Mouse (Mus musculus) ES-E14 (cell line): ENCODE measurements around the gene H2al1c. TPM values are rescaled to one million over a fixed set of nuclear protein-coding genes. Genes with fewer than 3 reads are reported as not detected.
"Not testable (repeated sequence)": the region's sequence is repeated elsewhere in the genome, so short reads cannot be mapped to it uniquely, and the experiment has no call there.

ENCODE experiments used
- DNase-seq: peaks from one replicate; pipeline ENCODE4 v3.0.0-alpha.2; 2013; ENCODE audit warnings: low read depth, low spot score
- H3K27ac ChIP-seq: 2 replicates; pipeline ENCODE4 v1.5.1; 2012; ENCODE audit warnings: low read depth, mild to moderate bottlenecking, low read length, moderate library complexity, mixed read lengths; ENCODE audit not compliant: poor library complexity, insufficient read depth, severe bottlenecking
- H3K36me3 ChIP-seq: 2 replicates; pipeline ENCODE4 v1.6.1; 2012; ENCODE audit warnings: mild to moderate bottlenecking, low read length, moderate library complexity, mixed read lengths; ENCODE audit not compliant: control insufficient read depth, poor library complexity, insufficient read depth, severe bottlenecking
- H3K4me1 ChIP-seq, 2 experiments: fragments of 150-350 bp in 1 of 2; sonication (generic) in 1 of 2; 2 replicates each; pipeline ENCODE4 v1.6.1; 2012; ENCODE audit warnings: low read length in 2 of 2, mild to moderate bottlenecking in 1 of 2, mixed read lengths in 1 of 2; ENCODE audit not compliant: control insufficient read depth in 2 of 2, insufficient read depth in 2 of 2, poor library complexity in 1 of 2
- H3K4me3 ChIP-seq, 2 experiments: fragments of 150-350 bp in 1 of 2; sonication (generic) in 1 of 2; 2 replicates each; pipeline ENCODE4 v1.5.1; 2012; ENCODE audit warnings: low read length in 2 of 2, low read depth in 1 of 2, mild to moderate bottlenecking in 1 of 2, mixed read lengths in 1 of 2; ENCODE audit not compliant: insufficient read depth in 1 of 2, poor library complexity in 1 of 2, severe bottlenecking in 1 of 2
- H3K9ac ChIP-seq: 2 replicates; pipeline ENCODE4 v1.6.1; 2012; ENCODE audit warnings: low read depth, mild to moderate bottlenecking, low read length, mixed read lengths; ENCODE audit not compliant: poor library complexity, insufficient read depth, severe bottlenecking
- H3K9me3 ChIP-seq: fragments of 150-350 bp; sonication (generic); 2 replicates; pipeline ENCODE4 v1.6.1; 2012; ENCODE audit warnings: low read depth, mild to moderate bottlenecking, low read length; ENCODE audit not compliant: control insufficient read depth, insufficient read depth
- CHD2 ChIP-seq: IDR thresholded peaks from 2 replicates; pipeline ENCODE4 v1.6.1; 2014; ENCODE audit warnings: mild to moderate bottlenecking, low read depth, low read length, inconsistent platforms
- HCFC1 ChIP-seq: IDR thresholded peaks from 2 replicates; pipeline ENCODE4 v1.6.1; 2012; ENCODE audit warnings: low read length, inconsistent platforms, borderline replicate concordance; ENCODE audit not compliant: insufficient read depth
- MAFK ChIP-seq: IDR thresholded peaks from 2 replicates; pipeline ENCODE4 v1.6.1; 2014; ENCODE audit warnings: mild to moderate bottlenecking, low read depth, low read length, inconsistent platforms; ENCODE audit not compliant: insufficient read depth
- ZC3H11A ChIP-seq: IDR thresholded peaks from 2 replicates; pipeline ENCODE4 v1.6.1; 2012; ENCODE audit warnings: low read depth, mild to moderate bottlenecking, inconsistent platforms, low read length, borderline replicate concordance
- ZNF384 ChIP-seq: IDR thresholded peaks from 2 replicates; pipeline ENCODE4 v1.6.1; 2012; ENCODE audit warnings: low read depth, low read length, inconsistent platforms
- in situ Hi-C, 2 experiments: fragments of 600-800 bp; cut with MboI; formaldehyde crosslinking; loops; one replicate each; pipeline ENCODE4 v1.15.1; 2025; ENCODE audit warnings: low sequenced_read_pairs in 2 of 2, inconsistent platforms in 1 of 2; ENCODE audit not compliant: unreplicated experiment in 2 of 2
- total RNA-seq: library from RNA; depleted of rRNA; stranded (reverse); fragments of 300-350 nt; gene quantifications from 2 replicates; pipeline ENCODE4 v1.2.3, GENCODE M21; 2012

H2al1c gene
- total RNA-seq, 1 experiment, result not detected

DNA sequence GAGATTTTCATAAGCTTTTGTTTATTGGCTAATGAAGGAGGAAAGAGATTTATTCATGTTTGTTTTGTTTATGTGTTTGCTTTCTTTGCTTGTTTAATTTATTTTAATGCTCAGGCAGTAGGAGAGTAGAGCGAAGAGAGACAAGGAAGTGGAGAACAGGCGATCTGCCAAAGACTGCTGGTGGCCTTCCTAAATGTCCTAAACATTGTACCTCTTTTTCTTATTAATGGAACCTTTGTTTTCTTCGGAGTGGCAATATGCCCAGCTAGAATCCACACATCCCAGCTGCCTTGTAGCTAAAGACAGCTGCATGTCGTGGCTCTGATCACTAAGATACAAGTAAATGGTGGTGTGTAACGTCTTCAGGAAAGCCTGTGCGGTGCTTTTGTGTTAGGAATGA lies 28.4 kb upstream of the H2al1c start:
- H3K4me1 ChIP-seq, result no peaks in the 10 kb centered on the region
- TF ChIP-seq ZNF384 (no peak), HCFC1 (no peak), CHD2 (no peak), MAFK (no peak), ZC3H11A (no peak)
- no peaks in the 10 kb centered on the region for H3K9me3 ChIP-seq
- no peaks in the 10 kb centered on the region for H3K36me3 ChIP-seq
- H3K27ac ChIP-seq, result no peak overlapping the region
- no peak for DNase-seq
- H3K4me3 ChIP-seq, result no peak overlapping the region
- H3K9ac ChIP-seq, result no peak overlapping the region
- in situ Hi-C loops, result no loop called here

DNA sequence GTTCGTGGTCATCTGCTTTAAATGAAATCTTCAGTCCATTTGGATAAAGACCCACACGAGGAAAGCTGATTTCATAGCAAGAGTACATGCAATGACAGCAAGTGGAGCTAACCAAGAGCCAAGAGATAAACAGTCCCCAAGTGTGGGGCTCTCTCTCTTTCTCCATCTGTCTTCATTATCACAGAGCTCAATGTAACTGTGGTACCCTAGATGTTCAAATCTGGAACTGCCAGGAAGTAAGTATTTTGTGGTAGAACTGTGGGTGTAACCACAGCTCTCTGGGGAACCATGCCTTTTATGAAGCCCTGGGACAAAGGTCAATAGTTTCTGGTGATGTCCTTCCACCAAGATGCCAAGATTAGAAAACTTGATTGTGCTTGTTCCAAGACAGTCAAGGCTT lies 24.7 kb upstream of the H2al1c start:
- no peaks in the 10 kb centered on the region for H3K36me3 ChIP-seq
- no peaks in the 10 kb centered on the region for H3K4me1 ChIP-seq
- H3K9me3 ChIP-seq, result no peaks in the 10 kb centered on the region
- H3K9ac ChIP-seq, result no peak overlapping the region
- in situ Hi-C loops, result no loop called here
- H3K4me3 ChIP-seq, result no peak overlapping the region
- no peak overlapping the region for H3K27ac ChIP-seq
- no peak for TF ChIP-seq MAFK
- TF ChIP-seq CHD2, result no peak
- no peak for TF ChIP-seq ZNF384
- TF ChIP-seq ZC3H11A, result no peak
- TF ChIP-seq HCFC1, result no peak
- no peak for DNase-seq

DNA sequence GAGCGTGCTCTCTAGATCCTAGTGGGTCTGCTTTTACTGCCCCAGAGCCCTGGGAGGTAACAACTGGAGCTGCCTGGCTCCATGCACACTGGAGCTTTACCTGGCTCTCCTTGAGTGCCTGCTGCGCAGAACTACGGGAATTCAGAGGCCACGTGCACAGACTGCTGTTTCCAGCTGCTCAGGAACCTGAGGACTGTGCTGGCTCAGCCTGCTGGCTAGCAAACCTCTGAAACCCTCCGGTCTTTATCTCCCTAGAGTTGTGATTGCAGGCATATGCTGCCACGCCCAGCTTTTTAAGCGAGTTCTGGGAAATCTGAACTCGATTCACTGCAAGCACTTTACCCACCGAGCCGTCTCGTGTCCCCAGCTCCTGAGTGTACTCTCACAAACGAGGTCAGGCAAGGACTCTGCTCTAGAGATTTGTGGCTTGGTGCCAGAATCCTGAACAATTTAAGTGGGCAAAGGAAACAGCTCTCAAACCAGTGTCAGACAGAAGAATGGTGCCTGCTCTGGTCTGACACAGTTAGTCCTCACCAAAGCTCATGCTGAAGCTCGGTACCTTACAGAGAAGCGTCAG lies 17.1 kb upstream of the H2al1c start:
- DNase-seq, result no peak
- Histone ChIP-seq H3K9me3 (no peaks in the 10 kb centered on the region), H3K9ac (no peak overlapping the region), H3K4me1 (no peaks in the 10 kb centered on the region), H3K4me3 (no peak overlapping the region), H3K36me3 (no peaks in the 10 kb centered on the region), H3K27ac (no peak overlapping the region)
- in situ Hi-C loops, result no loop called here
- TF ChIP-seq ZC3H11A (no peak), HCFC1 (no peak), CHD2 (no peak), ZNF384 (no peak), MAFK (no peak)

DNA sequence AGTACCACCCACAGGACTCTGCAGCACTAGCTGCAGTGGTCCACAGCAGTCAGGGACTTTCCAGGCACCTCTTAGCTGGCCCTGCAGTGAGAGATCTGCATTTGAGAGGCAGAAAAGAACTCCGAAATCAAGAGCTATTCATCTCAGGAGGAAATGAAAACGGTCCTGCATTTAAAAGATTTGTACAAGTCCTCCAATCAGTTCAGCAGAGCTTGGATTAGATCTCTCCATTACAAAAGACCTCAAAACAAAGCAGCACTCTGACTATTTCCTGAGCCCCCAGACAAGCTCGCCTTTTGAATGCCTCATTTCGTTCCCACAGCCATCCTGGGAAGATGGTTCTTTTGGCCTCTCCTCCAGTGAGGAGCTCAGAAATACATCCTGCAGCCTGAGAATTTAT lies 16.2 kb upstream of the H2al1c start:
- peak; percentile 26 for DNase-seq

DNA sequence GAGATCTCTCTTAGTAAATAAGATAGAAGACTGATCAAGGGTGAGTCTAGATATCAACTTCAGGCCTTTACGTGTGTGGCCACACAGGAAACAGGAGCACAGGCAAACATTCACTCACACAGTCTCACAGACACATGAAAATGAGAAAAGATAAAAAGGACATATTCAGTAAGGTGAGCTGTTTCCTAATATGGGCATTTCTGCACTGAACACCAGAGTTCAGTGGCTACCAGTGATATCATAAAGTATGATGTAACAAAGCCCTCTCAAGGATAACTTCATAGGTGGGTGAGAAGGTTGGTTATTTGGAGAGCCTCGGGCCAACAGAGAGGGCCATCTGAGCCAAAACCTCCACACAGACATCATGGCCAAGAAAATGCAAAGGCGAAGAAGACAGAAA lies 6.5 kb upstream of the H2al1c start, which contains the start of gene H2al1a:
Gene H2al1a, plus strand, starts transcription at position 301 of the 400 bp plus-strand sequence.
- DNase-seq, H3K36me3 ChIP-seq, H3K27ac ChIP-seq, H3K4me3 ChIP-seq, H3K9me3 ChIP-seq, H3K4me1 ChIP-seq, H3K9ac ChIP-seq, in situ Hi-C loops: not testable (repeated sequence)

More for the DNA sequence above, 16.2 kb upstream of the H2al1c start:
- no peak overlapping the region for H3K9ac ChIP-seq
- H3K4me1 ChIP-seq, result no peaks in the 10 kb centered on the region
- no peak overlapping the region for H3K4me3 ChIP-seq
- H3K9me3 ChIP-seq, result no peaks in the 10 kb centered on the region
- no peak overlapping the region for H3K27ac ChIP-seq
- no peaks in the 10 kb centered on the region for H3K36me3 ChIP-seq
- no peak for TF ChIP-seq ZC3H11A
- no peak for TF ChIP-seq HCFC1
- no peak for TF ChIP-seq ZNF384
- TF ChIP-seq MAFK, result no peak
- TF ChIP-seq CHD2, result no peak
- in situ Hi-C loops, result no loop called here

DNA sequence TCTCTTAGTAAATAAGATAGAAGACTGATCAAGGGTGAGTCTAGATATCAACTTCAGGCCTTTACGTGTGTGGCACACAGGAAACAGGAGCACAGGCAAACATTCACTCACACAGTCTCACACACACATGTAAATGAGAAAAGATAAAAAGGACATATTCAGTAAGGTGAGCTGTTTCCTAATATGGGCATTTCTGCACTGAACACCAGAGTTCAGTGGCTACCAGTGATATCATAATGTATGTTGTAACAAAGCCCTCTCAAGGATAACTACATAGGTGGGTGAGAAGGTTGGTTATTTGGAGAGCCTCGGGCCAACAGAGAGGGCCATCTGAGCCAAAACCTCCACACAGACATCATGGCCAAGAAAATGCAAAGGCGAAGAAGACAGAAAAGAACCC lies 3.3 kb upstream of the H2al1c start, which contains the start of gene H2al1b:
Gene H2al1b, plus strand, starts transcription at position 301 of the 400 bp plus-strand sequence.
- H3K9me3 ChIP-seq, H3K4me1 ChIP-seq, H3K9ac ChIP-seq, DNase-seq, H3K27ac ChIP-seq, H3K4me3 ChIP-seq, in situ Hi-C loops, H3K36me3 ChIP-seq: not testable (repeated sequence)

DNA sequence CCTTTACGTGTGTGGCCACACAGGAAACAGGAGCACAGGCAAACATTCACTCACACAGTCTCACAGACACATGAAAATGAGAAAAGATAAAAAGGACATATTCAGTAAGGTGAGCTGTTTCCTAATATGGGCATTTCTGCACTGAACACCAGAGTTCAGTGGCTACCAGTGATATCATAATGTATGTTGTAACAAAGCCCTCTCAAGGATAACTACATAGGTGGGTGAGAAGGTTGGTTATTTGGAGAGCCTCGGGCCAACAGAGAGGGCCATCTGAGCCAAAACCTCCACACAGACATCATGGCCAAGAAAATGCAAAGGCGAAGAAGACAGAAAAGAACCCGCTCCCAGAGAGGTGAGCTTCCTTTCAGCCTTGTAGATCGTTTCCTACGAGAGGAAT lies 3.1 kb downstream of the H2al1c start, which contains the start of gene H2al1d:
Gene H2al1d, plus strand, starts transcription at position 301 of the 400 bp plus-strand sequence.
- H3K36me3 ChIP-seq, H3K9ac ChIP-seq, in situ Hi-C loops, H3K4me3 ChIP-seq, H3K9me3 ChIP-seq, H3K4me1 ChIP-seq, DNase-seq, H3K27ac ChIP-seq: not testable (repeated sequence)
